Mouse (Mus musculus) left cerebral cortex, adult 18-20 months (tissue): ENCODE results near the gene Olfr98. TPM values are rescaled to one million over a fixed set of nuclear protein-coding genes. Genes with fewer than 3 reads are reported as not detected.

ENCODE experiments used
- total RNA-seq, 2 experiments: library from RNA; stranded (reverse); gene quantifications; 2 replicates each; pipeline ENCODE4 v1.2.3; 2021

Gene Olfr98
- total RNA-seq, 2 experiments from 2014 or later = not detected

Other genes starting within 250 kb of the Olfr98 start
- gene Mog, start 240.4 kb downstream of the Olfr98 start, total RNA-seq = 10 to 100 TPM; 21.3 to 24.8 TPM
- 100 to 1,000 TPM; 685 to 702 TPM for gene Gabbr1, start 217.8 kb downstream of the Olfr98 start, total RNA-seq
- gene Olfr90, start 175.2 kb downstream of the Olfr98 start, total RNA-seq = not detected
- not detected for gene Olfr91, start 165.5 kb downstream of the Olfr98 start, total RNA-seq
- not detected for gene Olfr92, start 143.7 kb downstream of the Olfr98 start, total RNA-seq
- not detected for gene Olfr93, start 102.3 kb downstream of the Olfr98 start, total RNA-seq
- gene Ubd, start 69.9 kb downstream of the Olfr98 start, total RNA-seq = not detected
- gene Olfr94, start 62.8 kb downstream of the Olfr98 start, total RNA-seq = not detected
- not detected for gene Olfr95, start 50.6 kb downstream of the Olfr98 start, total RNA-seq
- not detected for gene Olfr96, start 43.6 kb downstream of the Olfr98 start, total RNA-seq
- gene Olfr97, start 26.4 kb downstream of the Olfr98 start, total RNA-seq = not detected
- 1 to 10 TPM; 3.8 to 4.6 TPM for gene H2-M3, start 6.5 kb upstream of the Olfr98 start, total RNA-seq
- gene Olfr99, start 19.7 kb upstream of the Olfr98 start, total RNA-seq = not detected
- gene Olfr101, start 40.6 kb upstream of the Olfr98 start, total RNA-seq = not detected
- gene Olfr102, start 53.3 kb upstream of the Olfr98 start, total RNA-seq = not detected
- not detected for gene Olfr103, start 75.9 kb upstream of the Olfr98 start, total RNA-seq
- not detected for gene Olfr104-ps, start 95.8 kb upstream of the Olfr98 start, total RNA-seq
- gene Olfr105-ps, start 115.3 kb upstream of the Olfr98 start, total RNA-seq = not detected
- not detected for gene Olfr106-ps, start 126.6 kb upstream of the Olfr98 start, total RNA-seq
- not detected for gene Olfr107, start 135.5 kb upstream of the Olfr98 start, total RNA-seq
- not detected for gene Olfr108, start 181.7 kb upstream of the Olfr98 start, total RNA-seq
- gene Olfr109, start 195.2 kb upstream of the Olfr98 start, total RNA-seq = not detected
- gene H2-M2, start 219.8 kb upstream of the Olfr98 start, total RNA-seq = not detected
- gene Olfr110, start 228.7 kb upstream of the Olfr98 start, total RNA-seq = not detected
- under 1 TPM in 1 of 2 experiments, not detected in 1; 0.19 TPM for gene Olfr111, start 244.3 kb upstream of the Olfr98 start, total RNA-seq